Mouse (Mus musculus): ENCODE measurements around the gene Mtmr11. TPM values are rescaled to one million over a fixed set of nuclear protein-coding genes. Genes with fewer than 3 reads are reported as not detected.
"Not testable (repeated sequence)": the region's sequence is repeated elsewhere in the genome, so short reads cannot be mapped to it uniquely, and the experiment has no call there.

The Mtmr11 gene
- polyA plus RNA-seq, 1 experiment from 2014 or later: 10.3 TPM

- H3K27me3 ChIP-seq; H3K9ac ChIP-seq; H3K9me3 ChIP-seq; H3K4me2 ChIP-seq; ATAC-seq (ENCODE audit: low FRiP score, low read depth); H3K4me3 ChIP-seq; H3K27ac ChIP-seq (replicated peaks): not testable (repeated sequence)
- Histone ChIP-seq H3K36me3 (peaks cover 37% of the 10 kb centered on the region), H3K4me1 (replicated peaks) (peaks cover 39% of the 10 kb centered on the region)
- 86% methylated on average over 4 of the region's 4 CpGs for WGBS
Measured at GRCm38 (mm10) chr3:96174042-96174441, 12.2 kb downstream of the Mtmr11 start.

- H3K27me3 ChIP-seq: no peaks in the 10 kb centered on the region
- H3K36me3 ChIP-seq: peaks cover 37% of the 10 kb centered on the region
- no peak overlapping the region for H3K4me3 ChIP-seq
- no peak for ATAC-seq (ENCODE audit: low FRiP score, low read depth)
- H3K4me2 ChIP-seq: no peak overlapping the region
- no peak overlapping the region for H3K9ac ChIP-seq
- no peak overlapping the region for H3K27ac ChIP-seq (replicated peaks)
- H3K9me3 ChIP-seq: no peaks in the 10 kb centered on the region
- WGBS: 96% methylated on average over 6 of the region's 6 CpGs
- peaks cover 39% of the 10 kb centered on the region for H3K4me1 ChIP-seq (replicated peaks)
Measured at GRCm38 (mm10) chr3:96175251-96175650, 13.4 kb downstream of the Mtmr11 start.

DNA sequence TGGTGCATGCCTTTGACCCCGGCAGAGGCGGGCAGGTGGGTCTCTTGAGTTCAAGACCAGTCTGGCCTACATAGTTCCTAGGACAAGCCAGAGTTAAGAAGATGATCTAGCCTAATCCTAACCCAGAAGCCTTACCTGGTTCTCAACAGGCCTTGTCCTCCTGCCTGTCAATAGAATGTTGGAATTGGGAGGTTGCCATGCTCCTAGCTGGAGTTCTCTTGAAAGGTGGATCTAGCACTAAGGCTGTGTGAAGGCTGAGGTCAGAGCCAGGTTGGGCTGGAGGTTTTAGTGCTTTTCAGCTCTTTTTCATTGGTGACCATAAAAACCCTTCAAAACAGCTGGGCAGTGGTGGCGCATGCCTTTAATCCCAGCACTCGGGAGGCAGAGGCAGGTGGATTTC, 16.6 kb downstream of the Mtmr11 start:
- 95% methylated on average over 4 of the region's 4 CpGs for WGBS
- Histone ChIP-seq H3K9me3 (no peaks in the 10 kb centered on the region), H3K36me3 (peaks cover 37% of the 10 kb centered on the region), H3K4me2 (no peak overlapping the region), H3K4me3 (no peak overlapping the region), H3K27ac (replicated peaks) (no peak overlapping the region), H3K4me1 (replicated peaks) (peaks cover 44% of the 10 kb centered on the region), H3K9ac (no peak overlapping the region), H3K27me3 (no peaks in the 10 kb centered on the region)
- no peak for ATAC-seq (ENCODE audit: low FRiP score, low read depth)

DNA sequence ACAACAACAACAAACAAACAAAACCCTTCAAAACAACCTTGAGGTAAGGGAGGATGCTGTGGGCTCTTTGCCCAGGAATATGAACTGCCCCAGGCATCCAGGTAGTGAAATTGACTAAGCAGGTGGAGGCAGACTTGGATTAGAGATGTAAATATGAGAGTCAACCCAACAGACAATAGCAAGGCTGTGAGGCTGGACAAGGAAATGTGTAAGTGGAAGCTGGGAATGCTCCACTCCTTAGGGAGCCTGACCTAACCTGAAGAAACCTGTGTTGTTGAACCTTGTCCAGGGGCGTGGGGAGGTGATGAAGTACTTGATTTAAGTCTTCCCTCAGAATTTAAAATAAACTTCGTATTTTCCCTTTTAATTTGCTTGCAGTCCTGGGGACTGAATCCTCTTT, 17.1 kb downstream of the Mtmr11 start:
- Histone ChIP-seq H3K4me1 (replicated peaks) (peaks cover 41% of the 10 kb centered on the region), H3K27me3 (no peaks in the 10 kb centered on the region), H3K36me3 (peaks cover 37% of the 10 kb centered on the region), H3K9me3 (no peaks in the 10 kb centered on the region), H3K4me2 (no peak overlapping the region), H3K4me3 (no peak overlapping the region), H3K27ac (replicated peaks) (no peak overlapping the region), H3K9ac (no peak overlapping the region)
- WGBS: 87% methylated on average over 2 of the region's 2 CpGs
- no peak for ATAC-seq (ENCODE audit: low FRiP score, low read depth)

DNA sequence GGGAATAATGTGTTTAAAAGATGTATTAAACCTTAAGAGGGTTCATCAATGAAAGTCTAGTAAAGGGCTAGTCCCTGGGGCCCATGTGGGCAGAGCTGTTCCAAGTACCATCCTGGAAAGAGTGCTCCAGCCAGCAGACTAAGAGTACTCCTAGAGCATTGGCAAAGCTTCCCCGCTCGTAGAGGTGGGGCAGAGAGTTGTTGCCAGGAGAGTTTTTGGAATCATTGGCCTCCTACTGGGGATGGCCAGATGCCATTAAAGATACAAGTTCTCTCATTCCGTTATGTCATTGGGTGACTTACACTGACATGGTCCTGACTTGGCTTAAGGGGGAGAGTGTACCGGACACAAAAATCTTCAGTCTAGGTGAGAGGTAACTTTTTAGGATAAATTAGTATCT, 17.7 kb downstream of the Mtmr11 start:
- Histone ChIP-seq H3K4me2 (no peak overlapping the region), H3K4me3 (no peak overlapping the region), H3K27me3 (no peaks in the 10 kb centered on the region), H3K9ac (no peak overlapping the region), H3K9me3 (no peaks in the 10 kb centered on the region), H3K27ac (replicated peaks) (no peak overlapping the region), H3K36me3 (peaks cover 34% of the 10 kb centered on the region), H3K4me1 (replicated peaks) (peaks cover 34% of the 10 kb centered on the region)
- 59% methylated on average over 4 of the region's 4 CpGs for WGBS
- ATAC-seq (ENCODE audit: low FRiP score, low read depth): no peak

GRCm38 (mm10) chr3:96180727-96181477, 19.1 kb downstream of the Mtmr11 start, which contains the start of gene Sv2a:
Sv2a (plus strand) TSS chr3:96181151.
- WGBS: under 1% methylated on average over 14 of the region's 23 CpGs
- Histone ChIP-seq H3K27me3 (no peaks in the 10 kb centered on the region), H3K9ac (peak within 1 kb of the TSS; percentile 85), H3K4me1 (replicated peaks) (peaks cover 38% of the 10 kb centered on the region), H3K36me3 (peaks cover 35% of the 10 kb centered on the region), H3K9me3 (no peaks in the 10 kb centered on the region), H3K4me2 (peak within 1 kb of the TSS; percentile 60), H3K27ac (replicated peaks) (peak within 1 kb of the TSS; percentile 95), H3K4me3 (peak within 1 kb of the TSS; percentile 83)
- peak; percentile 74 for ATAC-seq (ENCODE audit: low FRiP score, low read depth)

GRCm38 (mm10) chr3:96181510-96182381, 19.9 kb downstream of the Mtmr11 start:
- peak overlapping the region; percentile 95 for H3K27ac ChIP-seq (replicated peaks)
- no peaks in the 10 kb centered on the region for H3K9me3 ChIP-seq
- H3K4me2 ChIP-seq: peak overlapping the region; percentile 60
- peak overlapping the region; percentile 83 for H3K4me3 ChIP-seq
- no peaks in the 10 kb centered on the region for H3K27me3 ChIP-seq
- H3K9ac ChIP-seq: peak overlapping the region; percentile 85
- peak; percentile 74 for ATAC-seq (ENCODE audit: low FRiP score, low read depth)
- peaks cover 38% of the 10 kb centered on the region for H3K4me1 ChIP-seq (replicated peaks)
- H3K36me3 ChIP-seq: peaks cover 27% of the 10 kb centered on the region
- 21% methylated on average over 12 of the region's 12 CpGs for WGBS

- H3K4me1 ChIP-seq (replicated peaks): peaks cover 38% of the 10 kb centered on the region
- H3K27me3 ChIP-seq: no peaks in the 10 kb centered on the region
- no peak for ATAC-seq (ENCODE audit: low FRiP score, low read depth)
- peak overlapping the region; percentile 83 for H3K4me3 ChIP-seq
- no peaks in the 10 kb centered on the region for H3K9me3 ChIP-seq
- peak overlapping the region; percentile 60 for H3K4me2 ChIP-seq
- peaks cover 24% of the 10 kb centered on the region for H3K36me3 ChIP-seq
- WGBS: 39% methylated on average over 4 of the region's 4 CpGs
- peak overlapping the region; percentile 95 for H3K27ac ChIP-seq (replicated peaks)
- peak overlapping the region; percentile 85 for H3K9ac ChIP-seq
Measured at GRCm38 (mm10) chr3:96182382-96182776, 20.6 kb downstream of the Mtmr11 start.

DNA sequence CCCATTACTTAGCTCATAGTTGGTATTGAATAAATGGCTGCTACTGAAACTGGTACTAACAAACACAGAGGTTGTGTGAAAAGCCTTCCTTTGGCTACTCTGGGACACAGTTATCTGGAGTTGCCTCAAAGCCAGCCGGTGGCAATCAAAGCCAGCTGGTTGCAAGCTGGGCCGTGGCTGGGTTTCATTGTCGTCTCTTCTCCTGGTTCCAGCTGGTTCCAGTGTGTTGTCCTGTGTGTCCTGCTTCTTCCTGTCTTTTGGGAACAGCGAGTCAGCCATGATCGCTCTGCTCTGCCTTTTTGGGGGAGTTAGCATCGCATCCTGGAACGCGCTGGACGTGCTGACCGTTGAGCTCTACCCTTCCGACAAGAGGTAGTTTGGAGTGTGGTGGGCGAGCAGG, 31.2 kb downstream of the Mtmr11 start:
- H3K4me1 ChIP-seq (replicated peaks): peaks cover 12% of the 10 kb centered on the region
- H3K4me2 ChIP-seq: no peak overlapping the region
- H3K27ac ChIP-seq (replicated peaks): no peak overlapping the region
- H3K36me3 ChIP-seq: peaks cover 62% of the 10 kb centered on the region
- no peak overlapping the region for H3K9ac ChIP-seq
- WGBS: 67% methylated on average over 12 of the region's 12 CpGs
- no peaks in the 10 kb centered on the region for H3K9me3 ChIP-seq
- no peak overlapping the region for H3K4me3 ChIP-seq
- ATAC-seq (ENCODE audit: low FRiP score, low read depth): no peak
- H3K27me3 ChIP-seq: no peaks in the 10 kb centered on the region

GRCm38 (mm10) chr3:96194966-96195365, 33.2 kb downstream of the Mtmr11 start:
- H3K4me1 ChIP-seq (replicated peaks): peaks cover 16% of the 10 kb centered on the region
- no peak overlapping the region for H3K4me3 ChIP-seq
- H3K27ac ChIP-seq (replicated peaks): no peak overlapping the region
- no peak for ATAC-seq (ENCODE audit: low FRiP score, low read depth)
- H3K36me3 ChIP-seq: peaks cover 48% of the 10 kb centered on the region
- WGBS: 89% methylated on average over 10 of the region's 10 CpGs
- H3K9me3 ChIP-seq: no peaks in the 10 kb centered on the region
- no peak overlapping the region for H3K9ac ChIP-seq
- no peak overlapping the region for H3K4me2 ChIP-seq
- peaks cover 3% of the 10 kb centered on the region; the same call in 1 of the 2 replicates for H3K27me3 ChIP-seq

DNA sequence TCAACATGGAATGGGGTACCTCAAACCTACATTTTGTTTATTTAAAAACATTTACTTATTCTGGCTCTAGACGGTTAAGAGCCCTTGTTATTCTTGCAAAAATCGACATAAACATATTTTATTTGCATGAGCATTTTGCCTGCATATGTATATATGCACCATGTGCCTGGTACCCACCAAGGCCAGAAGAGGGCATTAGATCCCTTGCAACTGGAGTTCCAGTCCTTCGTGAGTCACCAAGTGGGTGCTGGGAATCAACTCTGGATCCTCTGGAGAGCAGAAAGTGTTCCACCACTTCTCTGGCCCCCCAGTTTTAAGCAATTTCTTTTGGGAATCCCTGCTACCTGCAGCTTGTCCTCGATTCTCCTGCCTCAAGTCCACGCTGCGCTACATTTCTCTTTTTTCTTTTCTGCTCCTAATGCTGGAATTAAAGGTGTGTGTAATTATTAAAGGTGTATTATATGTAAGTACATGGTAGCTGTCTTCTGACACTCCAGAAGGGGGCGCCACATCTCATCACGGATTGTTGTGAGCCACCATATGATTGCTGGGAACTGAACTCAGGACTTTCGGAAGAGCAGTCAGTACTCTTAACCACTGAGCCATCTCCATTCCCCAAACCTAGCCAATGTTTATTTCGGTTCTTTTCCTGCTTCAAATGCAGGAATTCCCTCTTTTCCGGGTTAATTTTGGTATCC, 34.0 kb downstream of the Mtmr11 start:
- Histone ChIP-seq H3K4me3 (no peak overlapping the region), H3K36me3 (peaks cover 40% of the 10 kb centered on the region), H3K27me3 (peaks cover 3% of the 10 kb centered on the region; the same call in 1 of the 2 replicates), H3K9me3 (no peaks in the 10 kb centered on the region), H3K27ac (replicated peaks) (peak overlapping the region; percentile 95; the same call in 1 of the 2 replicates), H3K4me1 (replicated peaks) (peaks cover 16% of the 10 kb centered on the region), H3K4me2 (peak overlapping the region; percentile 96), H3K9ac (peak overlapping the region; percentile 83; the same call in 1 of the 2 replicates)
- no peak for ATAC-seq (ENCODE audit: low FRiP score, low read depth)
- 94% methylated on average over 11 of the region's 11 CpGs for WGBS
